In genomic region chr15:79115276-79115675, GRCm38 (mm10) we compare ENCODE assay signal across 20 mouse cellular contexts. TPM values are rescaled to one million over a fixed set of nuclear protein-coding genes. Genes with fewer than 3 reads are reported as not detected.
DNase-seq lines count a peak whose midpoint lies in the region; ATAC-seq and TF ChIP-seq lines count a peak whose summit lies in the region.
"Had no signal": no experiment of that assay in that cellular context is flagged by ENCODE, and none has a peak within 500 bp of the region (broad histone marks: within the 10 kb centered on the region; RNA-seq: fewer than 3 reads in every experiment).

No protein-coding gene starts in this region.

- H3K9ac ChIP-seq in kidney, postnatal 0 days (ENCODE audit: low read depth, low read length) = peak overlapping the region; percentile 8; the same call in 1 of the 2 replicates
- H3K9ac ChIP-seq: forebrain, embryonic 12.5 days; hindbrain, embryonic 15.5 days; midbrain, embryonic 15.5 days; stomach, embryonic 15.5 days had no signal

- peaks cover 9% of the 10 kb centered on the region; the same call in 1 of the 2 replicates for H3K4me1 ChIP-seq in kidney, postnatal 0 days (replicated peaks; ENCODE audit: insufficient read depth, low read length)

- DNase-seq in heart, adult 11 months = peak; percentile 91
- DNase-seq in heart, adult 9 months (ENCODE audit: low spot score in 2 of 2) = no peak
- no peak for DNase-seq in kidney, postnatal 0 days (ENCODE audit: low spot score)
- no peak for DNase-seq in kidney, adult 9 months
- DNase-seq in thymus, adult 18-20 months = peak; percentile 17 to 45
- DNase-seq in thymus, postnatal 0 days (ENCODE audit: low spot score) = no peak
- DNase-seq in thymus, postnatal 36 days = peak; percentile 43 to 57
- no peak for DNase-seq in left cerebral cortex, postnatal 14 days (ENCODE audit: low spot score in 2 of 2)
- DNase-seq: adrenal gland, postnatal 10 days; cerebellum, adult 11-12 months; cerebellum, postnatal 25 days; gastrocnemius, postnatal 36 days; lung, adult 2 months; right cerebral cortex, adult 18-20 months had no signal

- peaks cover 26% of the 10 kb centered on the region for H3K36me3 ChIP-seq in kidney, postnatal 0 days (ENCODE audit: insufficient read depth, low read length)

- WGBS in kidney, postnatal 0 days = 42% methylated on average over 5 of the region's 5 CpGs

- no peak overlapping the region for H3K27ac ChIP-seq in kidney, postnatal 0 days
- H3K27ac ChIP-seq: forebrain, embryonic 12.5 days; hindbrain, embryonic 15.5 days; midbrain, embryonic 15.5 days; stomach, embryonic 15.5 days had no signal

- no peaks in the 10 kb centered on the region for H3K27me3 ChIP-seq in kidney, postnatal 0 days (ENCODE audit: insufficient read depth, low read length)
- H3K27me3 ChIP-seq: hindbrain, embryonic 15.5 days; midbrain, embryonic 15.5 days; stomach, embryonic 15.5 days had no signal

- no peak for ATAC-seq in kidney, postnatal 0 days (replicated peaks; ENCODE audit: low FRiP score, low read depth)
- ATAC-seq: midbrain, embryonic 15.5 days had no signal

- TF ChIP-seq CTCF in kidney, postnatal 0 days (IDR thresholded peaks at IDR 0.05; ENCODE audit: low read depth) = no peak

- no peak overlapping the region for H3K4me2 ChIP-seq in kidney, postnatal 0 days (ENCODE audit: low read length)
- H3K4me2 ChIP-seq: forebrain, embryonic 12.5 days; hindbrain, embryonic 15.5 days; liver, embryonic 11.5 days; midbrain, embryonic 15.5 days; stomach, embryonic 15.5 days had no signal

- H3K4me3 ChIP-seq in kidney, postnatal 0 days (replicated peaks; ENCODE audit: low read depth, low read length) = no peak overlapping the region
- H3K4me3 ChIP-seq: forebrain, embryonic 12.5 days; hindbrain, embryonic 15.5 days; midbrain, embryonic 15.5 days; stomach, embryonic 15.5 days had no signal

- no peaks in the 10 kb centered on the region for H3K9me3 ChIP-seq in kidney, postnatal 0 days (replicated peaks; ENCODE audit: low read length)
- H3K9me3 ChIP-seq: forebrain, embryonic 12.5 days; hindbrain, embryonic 15.5 days; midbrain, embryonic 15.5 days; stomach, embryonic 15.5 days had no signal

- intact Hi-C loops in left cerebral cortex, postnatal 14 days (cut with DNase I) = no loop called here

RNA-seq across cellular contexts. Expression of gene Micall1, which starts 6.6 kb away (rescaled TPM):
- 5.9 and 6.6 TPM in 2 replicates for polyA plus RNA-seq in kidney, postnatal 0 days (2015; fragmentation: Nextera tagmentation; extraction: Ambion mirVana)
- 3.3 and 4.6 TPM in 2 replicates for polyA plus RNA-seq in thymus, postnatal 0 days (2015; fragmentation: Nextera tagmentation; extraction: Ambion mirVana)
- total RNA-seq in left cerebral cortex, postnatal 14 days (2021) = 10 to 100 TPM; 22.1 to 27.8 TPM

RNA-seq across cellular contexts. Expression of gene Polr2f, which starts 25.5 kb away (rescaled TPM):
- 314 and 321 TPM in 2 replicates for polyA plus RNA-seq in kidney, postnatal 0 days (2015; fragmentation: Nextera tagmentation; extraction: Ambion mirVana)
- polyA plus RNA-seq in thymus, postnatal 0 days (2015; fragmentation: Nextera tagmentation; extraction: Ambion mirVana) = 284 and 300 TPM in 2 replicates
- total RNA-seq in left cerebral cortex, postnatal 14 days (2021) = 100 to 1,000 TPM; 109 to 114 TPM

RNA-seq across cellular contexts. Expression of gene 1700088E04Rik, which starts 25.8 kb away (rescaled TPM):
- polyA plus RNA-seq in kidney, postnatal 0 days (2015; fragmentation: Nextera tagmentation; extraction: Ambion mirVana) = 12.9 and 15.2 TPM in 2 replicates
- polyA plus RNA-seq in thymus, postnatal 0 days (2015; fragmentation: Nextera tagmentation; extraction: Ambion mirVana) = 2.4 and 4.0 TPM in 2 replicates
- 10 to 100 TPM; 10.8 to 13.3 TPM for total RNA-seq in left cerebral cortex, postnatal 14 days (2021)
- total RNA-seq: megakaryocyte, adult 5-6 weeks had no signal

RNA-seq across cellular contexts. Expression of gene Eif3l, which starts 40.3 kb away (rescaled TPM):
- polyA plus RNA-seq in kidney, postnatal 0 days (2015; fragmentation: Nextera tagmentation; extraction: Ambion mirVana) = 199 and 218 TPM in 2 replicates
- 200 and 212 TPM in 2 replicates for polyA plus RNA-seq in thymus, postnatal 0 days (2015; fragmentation: Nextera tagmentation; extraction: Ambion mirVana)
- total RNA-seq in left cerebral cortex, postnatal 14 days (2021) = 10 to 100 TPM; 80.6 to 81.3 TPM

RNA-seq across cellular contexts. Expression of gene Sox10, which starts 49.8 kb away (rescaled TPM):
- 0.23 and 0.25 TPM in 2 replicates for polyA plus RNA-seq in kidney, postnatal 0 days (2015; fragmentation: Nextera tagmentation; extraction: Ambion mirVana)
- polyA plus RNA-seq in thymus, postnatal 0 days (2015; fragmentation: Nextera tagmentation; extraction: Ambion mirVana) = 0.08 and 0.26 TPM in 2 replicates
- total RNA-seq in left cerebral cortex, postnatal 14 days (2021) = 10 to 100 TPM; 24.0 to 35.5 TPM
- total RNA-seq: megakaryocyte, adult 5-6 weeks had no signal

Comparison
In these comparisons a context has a peak if more than half of its experiments do, and no peak if none do; other contexts are left out.
1. DNase-seq: peak in heart, adult 11 months (single experiment), thymus, adult 18-20 months (2 of 2) and thymus, postnatal 36 days (2 of 2); none in heart, adult 9 months (0 of 2), kidney, postnatal 0 days (single experiment), kidney, adult 9 months (single experiment), thymus, postnatal 0 days (single experiment) and left cerebral cortex, postnatal 14 days (0 of 2).